Mouse (Mus musculus) left cerebral cortex, adult 2 months (tissue): Measurements from ENCODE around the gene Bmper. TPM values are rescaled to one million over a fixed set of nuclear protein-coding genes. Genes with fewer than 3 reads are reported as not detected.

Experiments
- DNase-seq, 2 experiments: peaks; one replicate each; pipeline ENCODE4 v3.0.0; 2021 to 2022; ENCODE audit warnings: low spot score in 2 of 2, mixed read lengths in 1 of 2; ENCODE audit errors: extremely low spot score in 1 of 2
- H3K27ac ChIP-seq: fragments of 200-600 bp; 2 replicates; pipeline ENCODE4 v1.8.1; 2022
- H3K4me3 ChIP-seq: fragments of 200-600 bp; 2 replicates; pipeline ENCODE4 v1.8.1; 2022
- CTCF ChIP-seq: fragments of 200-600 bp; IDR thresholded peaks from 2 replicates; pipeline ENCODE4 v1.8.1; 2022; ENCODE audit warnings: antibody characterized with exemption, mild to moderate bottlenecking, moderate library complexity
- intact Hi-C: fragments of 180-260 bp; cut with DNase I; formaldehyde crosslinking; loops from one replicate; pipeline ENCODE4 v1.15.1; 2025
- total RNA-seq, 2 experiments: library from RNA; stranded (reverse); gene quantifications; 2 replicates each; pipeline ENCODE4 v1.2.3; 2021

Bmper gene
- total RNA-seq, 2 experiments from 2014 or later = 6.9 to 8.6 TPM

DNA sequence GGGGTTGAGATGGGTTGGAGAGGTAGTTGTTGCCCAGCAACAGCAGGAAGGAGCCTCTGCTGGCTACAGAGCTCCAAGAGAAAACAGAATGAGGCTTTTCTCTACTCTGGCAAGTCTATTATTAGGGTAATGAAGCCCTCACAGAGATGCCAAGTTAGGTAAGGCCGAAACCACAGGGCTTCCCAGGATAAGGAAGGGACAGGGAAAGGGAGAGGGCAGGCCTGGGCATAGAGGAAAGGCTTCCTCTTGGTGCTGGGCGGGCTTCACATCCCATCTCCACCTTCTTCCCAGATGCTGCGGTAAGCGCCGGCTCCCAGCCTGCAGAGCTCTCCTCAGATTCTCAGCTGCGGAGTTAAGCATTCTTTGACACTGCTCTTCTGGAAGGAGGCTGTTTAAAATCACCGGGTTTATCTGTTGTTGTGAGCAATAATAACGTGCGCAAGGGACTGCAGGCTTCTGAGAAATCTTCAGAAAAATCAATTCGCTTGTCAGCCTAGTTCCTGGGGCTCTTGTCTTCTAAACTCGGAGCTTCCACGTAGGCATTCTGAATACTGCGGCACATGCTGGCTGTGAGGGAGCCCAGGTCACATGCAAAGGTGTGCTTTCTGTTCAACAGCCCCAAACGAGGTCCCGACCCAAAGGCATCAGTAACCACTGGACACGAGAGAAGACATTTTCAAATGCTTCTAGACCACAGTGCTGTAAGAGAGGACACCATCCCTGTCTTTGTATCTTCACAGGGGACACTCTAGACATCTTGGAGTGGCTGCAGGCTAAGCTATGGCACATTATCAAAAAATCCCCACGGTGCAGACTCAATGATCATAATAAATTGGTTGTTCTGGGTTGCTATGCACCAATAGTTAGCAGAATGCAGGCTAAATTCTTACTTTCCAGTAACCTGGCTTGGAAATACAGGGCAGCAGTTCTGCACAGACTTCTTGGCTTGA lies 18.3 kb upstream of the Bmper start:
- Histone ChIP-seq H3K27ac (peak overlapping the region; percentile 6; the same call in 1 of the 2 replicates), H3K4me3 (peak overlapping the region; percentile 9; the same call in 1 of the 2 replicates)

DNA sequence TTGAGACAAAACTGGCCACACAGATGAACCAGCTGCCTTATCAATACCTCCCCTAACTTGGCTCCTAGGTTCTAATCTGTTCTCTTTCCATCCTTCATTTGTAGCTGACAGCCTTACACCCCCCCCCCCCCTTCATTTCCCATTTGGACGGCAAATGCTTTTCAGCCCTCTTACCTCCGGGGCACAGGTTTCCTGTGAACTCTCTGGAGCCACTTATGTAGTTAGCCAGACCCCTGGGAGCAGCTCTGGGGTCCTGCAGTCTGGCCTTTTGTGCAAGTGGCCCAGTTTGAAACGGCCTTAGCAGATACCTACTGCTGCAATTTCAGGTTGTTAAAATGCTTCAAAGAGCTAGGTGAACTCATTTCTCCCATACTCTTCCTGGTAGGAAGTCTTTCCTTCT lies 17.6 kb upstream of the Bmper start:
- no peak for TF ChIP-seq CTCF
- H3K4me3 ChIP-seq = no peak overlapping the region
- H3K27ac ChIP-seq = no peak overlapping the region
- DNase-seq = no peak
- intact Hi-C loops = no loop called here

More for the DNA sequence above, 18.3 kb upstream of the Bmper start:
- DNase-seq = peak; percentile 26 to 33
- intact Hi-C loops = no loop called here
- TF ChIP-seq CTCF = no peak

DNA sequence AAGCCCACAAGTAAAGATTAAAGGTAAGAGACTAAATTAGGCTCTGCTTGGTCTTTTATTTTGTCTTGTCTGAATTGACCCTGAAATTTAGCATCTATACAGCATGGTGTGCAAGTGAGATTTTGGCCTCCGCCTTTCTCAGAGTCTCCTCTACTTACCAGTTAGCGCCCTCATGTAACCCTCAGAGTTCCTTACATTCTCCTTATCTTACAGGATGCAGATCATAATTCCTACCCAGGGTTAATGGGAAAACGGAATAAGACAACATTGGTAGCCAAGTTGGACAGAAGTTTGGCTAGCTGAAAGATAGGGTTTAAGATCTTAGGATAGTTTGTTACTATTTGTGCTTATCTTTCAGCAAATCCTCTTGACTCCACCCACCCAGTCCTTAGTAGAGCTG lies 17.1 kb upstream of the Bmper start:
- Histone ChIP-seq H3K4me3 (no peak overlapping the region), H3K27ac (no peak overlapping the region)
- intact Hi-C loops = no loop called here
- TF ChIP-seq CTCF = no peak
- DNase-seq = no peak

DNA sequence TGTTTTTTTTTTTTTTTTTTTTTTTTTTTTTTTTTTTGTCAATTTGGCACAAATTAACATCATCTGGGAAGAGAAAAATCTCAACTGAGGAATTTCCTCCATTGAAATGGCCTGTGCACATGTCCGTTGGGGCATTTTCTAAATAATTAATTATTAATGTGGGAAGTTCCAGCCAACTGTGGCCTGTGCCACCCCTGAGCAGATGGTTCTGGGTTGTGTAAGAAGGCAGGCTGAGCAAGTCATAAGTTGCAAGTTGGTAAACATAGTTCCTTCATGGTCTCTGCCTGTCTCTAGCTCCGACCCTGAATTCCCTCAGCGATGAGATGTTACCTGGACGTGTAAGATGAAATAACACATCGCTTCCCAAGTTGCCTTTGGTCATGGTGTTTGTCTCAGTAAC lies 16.7 kb upstream of the Bmper start:
- intact Hi-C loops = no loop called here
- Histone ChIP-seq H3K27ac (no peak overlapping the region), H3K4me3 (no peak overlapping the region)
- DNase-seq = no peak
- TF ChIP-seq CTCF = no peak

DNA sequence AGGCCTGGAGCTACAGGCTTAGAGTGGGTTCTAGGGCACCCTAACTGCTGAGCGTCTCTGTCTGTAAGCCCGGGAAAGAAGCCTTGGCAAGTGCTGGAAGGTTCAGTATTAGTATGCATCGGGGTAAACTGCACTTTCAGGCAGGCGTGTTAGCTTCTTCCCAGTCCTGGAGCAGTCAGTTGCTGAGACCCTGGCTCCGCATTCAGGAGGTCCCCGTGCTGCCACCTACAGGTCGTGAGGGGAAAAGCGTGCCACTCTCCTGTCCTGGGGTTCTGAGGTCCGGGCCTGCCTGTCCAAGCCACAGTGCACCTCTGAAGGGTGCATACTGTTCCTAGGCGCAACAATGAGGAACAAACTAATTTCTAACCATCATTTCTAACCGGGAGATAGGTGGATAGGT lies 10.6 kb upstream of the Bmper start:
- intact Hi-C loops = loop anchor here (1.0 to 10.0 kb wide), 3 partner anchors 185 to 656 kb away; no protein-coding TSS in a partner anchor
- peak; percentile 72 to 74 for DNase-seq
- TF ChIP-seq CTCF = peak; percentile 95
- no peak overlapping the region for H3K4me3 ChIP-seq
- no peak overlapping the region for H3K27ac ChIP-seq

DNA sequence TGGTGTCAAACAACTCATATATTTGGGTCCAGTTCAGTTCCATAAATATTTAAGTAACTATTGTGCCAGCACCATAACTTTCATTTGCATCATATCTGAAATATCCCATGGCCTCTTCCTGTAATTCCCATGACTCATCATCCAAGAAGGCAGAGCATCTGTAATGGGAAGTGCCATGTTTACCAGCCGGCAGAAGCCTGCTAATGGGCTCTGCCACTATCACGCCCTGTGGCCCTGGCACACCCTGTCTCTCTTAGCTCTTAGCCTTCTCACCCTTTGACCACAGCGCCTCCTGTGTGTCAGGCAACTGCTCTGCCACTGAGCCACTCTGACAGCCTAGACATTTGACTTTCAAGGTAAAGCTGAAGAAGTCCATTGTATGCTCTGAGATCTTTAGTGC lies 3.1 kb upstream of the Bmper start:
- DNase-seq = no peak
- intact Hi-C loops = loop anchor here (5.0 to 10.0 kb wide), 3 partner anchors 505 to 1285 kb away; partner anchors contain the start of gene Dpy19l1
- Histone ChIP-seq H3K4me3 (no peak overlapping the region), H3K27ac (no peak overlapping the region)
- peak; percentile 17 for TF ChIP-seq CTCF

DNA sequence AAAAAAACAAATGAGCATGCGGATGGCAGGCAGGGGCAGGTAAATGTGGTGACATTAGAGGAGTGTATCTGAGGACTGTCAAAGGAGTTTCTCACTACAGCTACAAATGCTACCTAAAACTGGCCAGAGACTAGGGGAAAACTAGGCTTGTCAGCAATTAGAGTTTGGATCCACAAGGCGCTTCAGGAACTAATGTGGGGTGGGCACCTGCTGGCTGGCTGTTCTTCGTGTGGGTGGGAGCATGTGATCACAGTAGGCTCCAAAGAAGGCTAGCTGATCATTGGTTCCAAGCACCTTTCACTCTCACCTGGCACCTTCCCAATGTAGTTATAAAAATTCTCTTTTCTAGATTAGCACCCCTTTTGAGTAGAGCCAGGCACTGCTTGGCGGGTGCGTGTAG lies 900 bp upstream of the Bmper start:
- intact Hi-C loops = loop anchor here (10.0 kb wide), 1 partner anchor 1283 kb away; the partner anchor contains the start of gene Dpy19l1

DNA sequence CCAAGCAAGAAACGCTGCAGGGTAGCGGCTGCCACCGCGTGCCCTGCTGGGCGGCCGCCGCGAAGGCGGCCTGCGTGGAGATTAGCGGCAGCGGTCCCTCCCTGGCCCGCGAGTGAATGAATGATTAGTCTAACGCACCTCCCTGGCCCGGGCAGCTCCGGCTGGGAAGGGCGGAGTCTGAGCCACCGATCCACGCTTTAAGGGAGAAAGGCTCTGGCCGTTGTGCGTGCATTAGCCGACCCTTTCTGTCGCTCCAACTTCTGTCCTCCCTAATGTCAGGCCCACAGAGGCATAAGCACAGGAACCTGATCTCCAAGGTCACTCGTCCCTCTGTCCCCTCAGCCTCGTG lies 410 bp upstream of the Bmper start:
- intact Hi-C loops = loop anchor here (10.0 kb wide), 1 partner anchor 1282 kb away; the partner anchor contains the start of gene Dpy19l1
- peak in 1 of 2 experiments; percentile 41 for DNase-seq

More for the DNA sequence above, 900 bp upstream of the Bmper start:
- peak overlapping the region; percentile 82 for H3K4me3 ChIP-seq
- peak in 1 of 2 experiments; percentile 19 for DNase-seq
- no peak overlapping the region for H3K27ac ChIP-seq
- TF ChIP-seq CTCF = no peak

DNA sequence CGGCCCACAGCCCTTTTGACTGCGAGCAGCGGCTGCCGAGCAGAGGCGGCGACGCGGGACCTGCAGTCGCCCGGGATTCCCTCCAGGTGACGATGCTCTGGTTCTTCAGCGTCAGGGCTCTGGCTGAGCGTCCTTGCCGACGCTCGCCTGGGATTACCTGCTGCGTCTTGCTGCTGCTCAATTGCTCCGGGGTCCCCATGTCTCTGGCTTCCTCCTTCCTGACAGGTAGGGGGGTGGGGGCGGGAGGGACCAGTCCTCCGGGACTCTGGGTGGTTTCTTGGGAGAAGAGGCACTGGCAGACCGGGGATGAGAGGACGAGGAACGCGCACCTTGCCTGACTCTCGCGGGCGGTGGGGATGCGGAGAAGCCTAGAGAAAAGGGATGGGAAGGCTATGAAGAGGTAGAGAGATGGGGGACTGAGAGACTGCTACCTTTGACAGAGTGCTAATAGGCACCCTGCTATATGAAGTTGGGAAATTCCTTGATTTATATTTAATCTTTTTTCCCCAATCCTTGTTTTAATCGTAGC lies 737 bp downstream of the Bmper start:
- no peak for DNase-seq
- intact Hi-C loops = loop anchor here (10.0 kb wide), 1 partner anchor 1281 kb away; the partner anchor contains the start of gene Dpy19l1
- no peak for TF ChIP-seq CTCF
- H3K27ac ChIP-seq = peak overlapping the region; percentile 77
- peak overlapping the region; percentile 82 for H3K4me3 ChIP-seq

More for the DNA sequence above, 410 bp upstream of the Bmper start:
- no peak for TF ChIP-seq CTCF
- peak overlapping the region; percentile 77 for H3K27ac ChIP-seq
- peak overlapping the region; percentile 82 for H3K4me3 ChIP-seq

DNA sequence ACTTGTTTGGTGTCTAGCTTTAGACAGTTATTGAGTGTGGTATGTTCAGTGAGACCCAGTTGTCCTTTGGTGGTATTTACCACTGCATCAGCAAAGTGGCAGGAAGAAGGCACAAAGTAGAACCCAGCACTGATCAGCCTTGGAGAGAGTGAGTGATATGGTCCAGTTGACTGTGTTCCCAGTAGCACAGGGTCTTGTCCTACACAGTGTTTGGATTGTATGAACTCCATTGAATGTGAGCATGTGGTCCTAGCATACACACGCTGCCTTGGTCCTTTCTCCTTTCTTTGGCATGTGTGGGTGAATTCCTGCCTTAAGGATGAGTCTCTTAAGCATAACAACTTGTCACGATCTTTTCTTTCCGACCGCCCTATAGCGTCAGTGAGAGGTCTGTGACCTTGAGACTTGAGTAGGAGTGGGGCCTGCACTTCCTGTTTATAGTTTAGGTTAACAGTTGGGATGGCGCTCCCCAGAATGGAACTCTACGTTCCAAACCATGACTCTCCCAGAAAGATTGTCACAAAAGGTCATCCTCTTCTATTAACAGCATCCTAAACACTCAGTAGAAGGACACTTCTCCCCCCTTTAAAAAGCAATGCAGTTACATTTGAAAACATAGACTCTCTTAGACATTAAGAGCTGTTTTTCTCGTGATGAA lies 10.7 kb downstream of the Bmper start:
- no peak for DNase-seq
- intact Hi-C loops = no loop called here
- no peak overlapping the region for H3K27ac ChIP-seq
- H3K4me3 ChIP-seq = no peak overlapping the region
- TF ChIP-seq CTCF = no peak

DNA sequence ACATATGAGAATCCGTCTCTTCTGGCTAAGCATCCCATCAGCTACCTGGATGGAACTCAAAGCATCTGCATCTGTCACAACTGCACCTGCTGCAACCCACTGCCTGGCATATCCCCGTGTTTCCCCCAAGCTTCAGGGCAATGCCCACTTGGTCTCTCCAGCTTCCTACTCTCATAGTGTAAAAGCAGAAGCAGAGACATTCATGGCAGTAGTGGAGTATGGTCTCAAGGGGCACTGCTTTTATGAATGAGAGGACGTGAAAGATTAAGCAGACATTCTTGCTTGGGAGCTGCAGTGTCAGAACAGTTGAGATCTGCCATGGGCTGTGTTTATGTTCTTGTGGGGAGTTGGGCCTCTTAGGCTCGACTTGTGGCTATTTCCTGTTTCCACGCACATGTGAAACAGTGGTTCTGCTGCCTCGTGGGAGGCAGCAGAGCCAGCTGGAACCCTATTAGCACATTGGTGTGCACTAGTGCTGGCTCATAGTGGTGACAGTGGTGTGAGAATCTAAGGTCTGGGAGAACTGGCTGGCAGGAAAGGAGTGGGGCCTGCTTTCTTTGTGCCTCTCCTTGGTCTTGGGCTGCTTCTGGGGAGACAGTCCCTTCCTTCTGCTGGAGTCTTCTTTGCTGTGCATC lies 12.6 kb downstream of the Bmper start:
- TF ChIP-seq CTCF = no peak
- DNase-seq = no peak
- no peak overlapping the region for H3K4me3 ChIP-seq
- no peak overlapping the region for H3K27ac ChIP-seq
- intact Hi-C loops = no loop called here
